Mouse (Mus musculus): ENCODE measurements around the gene Kif3a. TPM values are rescaled to one million over a fixed set of nuclear protein-coding genes. Genes with fewer than 3 reads are reported as not detected.
A peak's percentile ranks its signal among the peaks of the same experiment; 100 is the strongest.

The Kif3a gene
- polyA plus RNA-seq, 1 experiment: 4.5 TPM

DNA sequence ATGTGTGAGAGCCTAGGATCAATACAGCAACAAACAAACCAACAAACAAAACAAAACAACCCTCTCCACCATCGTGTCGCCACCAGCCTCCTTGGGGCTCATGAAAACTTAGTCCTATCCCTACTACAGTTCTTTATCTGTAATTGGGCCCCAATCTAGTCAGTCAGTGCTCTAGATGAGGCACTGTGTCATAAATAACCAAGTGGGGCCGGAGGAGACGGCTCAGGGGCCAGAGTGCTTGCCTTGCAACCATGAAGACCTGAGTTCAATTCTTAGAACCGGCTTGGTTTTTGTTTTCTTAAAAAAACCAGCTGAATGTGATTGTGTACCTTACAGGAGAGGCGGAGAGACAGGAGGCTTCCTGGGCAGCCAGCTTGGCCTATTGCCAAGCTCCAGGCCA is 48.0 kb downstream of the Kif3a start:
- H3K4me1 ChIP-seq (ENCODE audit: control insufficient read depth, insufficient read depth, low read length): no peaks in the 10 kb centered on the region

DNA sequence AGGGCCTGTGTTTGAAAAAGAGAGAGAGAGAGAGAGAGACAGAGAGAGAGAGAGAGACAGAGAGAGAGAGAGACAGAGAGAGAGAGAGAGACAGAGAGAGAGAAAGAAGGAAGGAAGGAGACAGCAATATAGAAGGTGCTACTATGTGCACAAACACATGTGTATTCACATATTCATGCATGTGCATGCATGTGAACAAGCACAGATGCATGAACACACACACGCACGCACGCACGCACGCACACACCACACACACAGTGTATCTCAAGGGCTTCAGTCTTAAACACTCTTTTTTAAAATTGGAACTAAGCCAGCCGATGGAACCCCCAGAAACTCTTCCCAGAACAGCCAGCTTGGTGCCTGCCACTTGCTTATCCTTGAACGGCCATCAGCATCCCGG is 48.4 kb downstream of the Kif3a start:
- Histone ChIP-seq H3K4me3 (replicated peaks; ENCODE audit: control insufficient read depth, low read depth, low read length) (peak overlapping the region; percentile 53), H3K27ac (ENCODE audit: control insufficient read depth, insufficient read depth, low read depth, low read length, poor library complexity) (no peak overlapping the region), H3K4me1 (ENCODE audit: control insufficient read depth, insufficient read depth, low read length) (no peaks in the 10 kb centered on the region)
- TF ChIP-seq POLR2A (IDR thresholded peaks at IDR 0.05; ENCODE audit: borderline replicate concordance, control insufficient read depth, low read depth, low read length): no peak
- TF ChIP-seq CTCF (IDR thresholded peaks at IDR 0.05; ENCODE audit: control insufficient read depth, insufficient read depth, low read length): no peak
- 83% methylated on average over 8 of the region's 8 CpGs for WGBS

More for the DNA sequence above, 48.0 kb downstream of the Kif3a start:
- Histone ChIP-seq H3K27ac (ENCODE audit: control insufficient read depth, insufficient read depth, low read depth, low read length, poor library complexity) (no peak overlapping the region), H3K4me3 (replicated peaks; ENCODE audit: control insufficient read depth, low read depth, low read length) (no peak overlapping the region)
- TF ChIP-seq POLR2A (IDR thresholded peaks at IDR 0.05; ENCODE audit: borderline replicate concordance, control insufficient read depth, low read depth, low read length) (no peak), CTCF (IDR thresholded peaks at IDR 0.05; ENCODE audit: control insufficient read depth, insufficient read depth, low read length) (no peak)
- WGBS: 62% methylated on average over 6 of the region's 6 CpGs

DNA sequence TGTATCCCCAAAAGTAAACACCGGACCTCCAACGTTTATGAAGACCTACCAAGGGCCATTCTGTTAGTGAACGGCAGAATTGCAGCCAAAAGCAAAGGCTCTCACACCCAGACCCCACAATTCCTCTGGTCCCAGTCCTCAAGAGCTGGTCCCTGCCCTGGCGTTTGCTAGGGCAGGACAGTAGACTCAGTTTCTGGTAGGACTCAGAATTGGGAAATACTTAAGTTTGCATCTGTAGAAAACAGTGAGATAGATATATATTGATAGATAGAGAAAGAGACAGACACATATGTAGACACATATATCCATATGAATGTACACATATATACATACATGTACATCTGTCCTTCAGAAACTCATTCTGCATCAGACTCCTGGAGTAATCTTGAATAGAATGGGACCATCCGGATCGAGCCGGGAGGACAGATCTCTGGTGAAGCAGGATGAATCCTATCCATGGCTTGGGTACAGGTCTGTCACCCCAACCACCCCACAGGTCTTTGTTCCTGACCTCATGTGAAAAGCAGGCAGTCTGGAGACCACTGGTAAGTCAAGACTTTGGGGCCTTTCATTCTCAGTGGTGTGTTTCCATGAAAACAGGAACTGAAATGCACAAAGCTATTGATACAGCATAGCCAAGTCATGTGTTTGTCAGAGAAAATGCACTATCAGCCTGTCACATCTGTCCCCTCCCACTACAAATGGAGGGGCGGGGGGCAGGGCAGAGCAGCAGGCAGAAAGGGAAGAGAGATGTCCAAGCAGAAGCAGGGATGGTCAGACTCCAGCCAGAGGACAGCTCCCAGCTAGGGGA is 49.8 kb downstream of the Kif3a start:
- 59% methylated on average over 8 of the region's 8 CpGs for WGBS
- Histone ChIP-seq H3K27ac (ENCODE audit: control insufficient read depth, insufficient read depth, low read depth, low read length, poor library complexity) (0 out of 2 replicates have a peak overlapping the region, but pooled peaks have one; percentile 47), H3K4me1 (ENCODE audit: control insufficient read depth, insufficient read depth, low read length) (peaks cover under 1% of the 10 kb centered on the region; the same call in 1 of the 2 replicates), H3K4me3 (replicated peaks; ENCODE audit: control insufficient read depth, low read depth, low read length) (peak overlapping the region; percentile 51)
- TF ChIP-seq CTCF (IDR thresholded peaks at IDR 0.05; ENCODE audit: control insufficient read depth, insufficient read depth, low read length): no peak
- TF ChIP-seq POLR2A (IDR thresholded peaks at IDR 0.05; ENCODE audit: borderline replicate concordance, control insufficient read depth, low read depth, low read length): no peak

DNA sequence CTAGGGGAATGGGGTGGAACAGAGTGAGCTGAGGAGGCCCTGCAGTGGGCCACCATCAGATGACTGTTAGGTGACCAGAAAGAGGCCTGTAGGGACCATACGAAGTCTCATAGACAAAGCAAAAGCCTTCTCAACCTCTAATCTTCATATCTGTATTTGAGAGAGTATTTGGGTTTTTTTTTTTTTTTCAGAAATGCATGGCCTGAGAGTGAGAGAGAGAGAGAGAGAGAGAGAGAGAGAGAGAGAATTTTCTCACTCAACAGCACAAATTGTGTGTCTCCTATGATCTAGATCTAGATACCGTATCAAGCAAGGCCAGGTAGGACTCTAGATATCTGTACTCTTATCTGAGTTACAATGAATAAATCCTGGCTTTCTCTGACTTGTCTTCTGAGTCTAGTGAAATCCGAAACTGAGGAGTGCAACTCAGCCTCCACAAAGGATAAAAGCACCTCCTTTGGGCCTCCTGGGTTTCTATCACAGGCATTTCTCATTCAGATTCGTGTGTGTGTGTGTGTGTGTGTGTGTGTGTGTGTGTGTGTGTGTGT is 50.5 kb downstream of the Kif3a start:
- TF ChIP-seq POLR2A (IDR thresholded peaks at IDR 0.05; ENCODE audit: borderline replicate concordance, control insufficient read depth, low read depth, low read length): no peak
- no peak for TF ChIP-seq CTCF (IDR thresholded peaks at IDR 0.05; ENCODE audit: control insufficient read depth, insufficient read depth, low read length)
- 50% methylated on average over 4 of the region's 4 CpGs for WGBS

DNA sequence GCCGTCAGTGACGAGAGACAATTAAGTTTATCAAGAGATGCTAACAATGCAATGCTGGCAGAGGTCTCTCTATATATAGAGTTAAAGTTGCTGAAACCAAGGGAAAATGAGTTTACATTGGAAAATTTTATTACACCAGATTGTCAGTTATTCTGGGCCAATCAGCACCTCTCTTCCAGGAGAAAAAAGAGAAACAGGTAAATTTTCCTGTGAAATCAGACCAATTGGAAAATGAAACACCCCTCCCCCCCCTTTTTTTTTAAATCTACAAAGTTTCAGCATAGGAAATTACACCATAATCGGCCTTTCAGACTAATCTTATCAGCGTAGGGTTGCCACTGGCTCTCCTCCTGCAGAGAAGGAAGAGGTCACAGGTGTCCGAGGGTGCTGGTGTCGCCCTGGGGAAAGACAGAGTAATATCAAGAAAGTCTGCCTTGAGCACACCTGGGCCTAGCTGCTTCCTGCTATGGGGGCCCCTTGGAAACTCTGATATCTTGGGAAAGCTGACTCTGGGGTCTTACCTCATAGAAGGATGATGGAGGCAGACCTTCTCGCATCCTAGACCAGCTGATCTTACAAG is 51.5 kb downstream of the Kif3a start, which contains the start of gene Il4:
Gene Il4, minus strand, starts transcription at position 51 of the 580 bp plus-strand sequence.
- Histone ChIP-seq H3K4me1 (ENCODE audit: control insufficient read depth, insufficient read depth, low read length) (peaks cover 2% of the 10 kb centered on the region; the same call in 1 of the 2 replicates), H3K4me3 (replicated peaks; ENCODE audit: control insufficient read depth, low read depth, low read length) (no peak within 1 kb of the TSS), H3K27ac (ENCODE audit: control insufficient read depth, insufficient read depth, low read depth, low read length, poor library complexity) (no peak within 1 kb of the TSS)
- 35% methylated on average over 7 of the region's 7 CpGs for WGBS
- TF ChIP-seq POLR2A (IDR thresholded peaks at IDR 0.05; ENCODE audit: borderline replicate concordance, control insufficient read depth, low read depth, low read length): no peak
- TF ChIP-seq CTCF (IDR thresholded peaks at IDR 0.05; ENCODE audit: control insufficient read depth, insufficient read depth, low read length): no peak

More for the DNA sequence above, 50.5 kb downstream of the Kif3a start:
- peaks cover 2% of the 10 kb centered on the region; the same call in 1 of the 2 replicates for H3K4me1 ChIP-seq (ENCODE audit: control insufficient read depth, insufficient read depth, low read length)
- H3K27ac ChIP-seq (ENCODE audit: control insufficient read depth, insufficient read depth, low read depth, low read length, poor library complexity): no peak overlapping the region
- H3K4me3 ChIP-seq (replicated peaks; ENCODE audit: control insufficient read depth, low read depth, low read length): no peak overlapping the region

DNA sequence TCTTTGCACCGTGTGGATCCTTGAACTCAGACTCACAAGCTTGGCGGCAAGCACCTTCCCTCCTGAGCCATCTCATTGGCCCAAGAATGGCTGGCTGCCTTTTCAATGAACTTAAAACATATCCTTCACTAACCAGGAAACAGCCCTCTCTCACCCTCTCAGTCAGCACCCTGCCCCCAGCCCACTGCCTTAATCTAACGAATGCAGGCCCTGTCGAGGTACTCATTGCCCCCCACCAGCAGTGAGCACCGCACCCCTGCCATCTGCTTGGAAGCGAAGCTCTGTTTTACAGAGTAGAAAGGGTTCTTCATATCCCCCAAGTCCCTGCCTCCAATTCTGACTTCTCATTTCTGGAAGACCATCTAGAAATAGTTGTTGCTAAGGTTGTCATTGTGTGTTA is 52.2 kb downstream of the Kif3a start:
- Histone ChIP-seq H3K27ac (ENCODE audit: control insufficient read depth, insufficient read depth, low read depth, low read length, poor library complexity) (no peak overlapping the region), H3K4me1 (ENCODE audit: control insufficient read depth, insufficient read depth, low read length) (peaks cover 2% of the 10 kb centered on the region; the same call in 1 of the 2 replicates), H3K4me3 (replicated peaks; ENCODE audit: control insufficient read depth, low read depth, low read length) (no peak overlapping the region)
- TF ChIP-seq POLR2A (IDR thresholded peaks at IDR 0.05; ENCODE audit: borderline replicate concordance, control insufficient read depth, low read depth, low read length): no peak
- no peak for TF ChIP-seq CTCF (IDR thresholded peaks at IDR 0.05; ENCODE audit: control insufficient read depth, insufficient read depth, low read length)
- 60% methylated on average over 6 of the region's 6 CpGs for WGBS

DNA sequence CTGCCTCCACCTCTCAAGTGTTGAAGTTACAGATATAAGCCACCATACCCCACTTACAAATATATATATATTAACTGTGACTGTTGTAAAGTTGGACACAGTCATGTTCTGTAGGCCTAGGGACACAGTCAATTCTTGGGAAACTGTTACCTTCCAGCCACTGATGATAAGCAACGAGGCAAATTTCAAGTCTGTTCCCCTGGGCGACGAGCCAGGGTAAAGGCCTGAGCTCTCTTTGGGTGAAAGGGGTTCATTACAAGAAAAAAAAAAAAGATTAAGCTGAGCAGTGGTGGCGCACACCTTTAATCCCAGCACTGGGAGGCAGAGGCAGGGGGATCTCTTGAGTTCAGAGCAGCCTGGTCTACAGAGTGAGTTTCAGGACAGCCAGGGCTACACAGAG is 52.9 kb downstream of the Kif3a start:
- no peak for TF ChIP-seq POLR2A (IDR thresholded peaks at IDR 0.05; ENCODE audit: borderline replicate concordance, control insufficient read depth, low read depth, low read length)
- no peak for TF ChIP-seq CTCF (IDR thresholded peaks at IDR 0.05; ENCODE audit: control insufficient read depth, insufficient read depth, low read length)
- Histone ChIP-seq H3K27ac (ENCODE audit: control insufficient read depth, insufficient read depth, low read depth, low read length, poor library complexity) (no peak overlapping the region), H3K4me1 (ENCODE audit: control insufficient read depth, insufficient read depth, low read length) (peaks cover 2% of the 10 kb centered on the region; the same call in 1 of the 2 replicates), H3K4me3 (replicated peaks; ENCODE audit: control insufficient read depth, low read depth, low read length) (no peak overlapping the region)
- 61% methylated on average over 4 of the region's 4 CpGs for WGBS

All from bone marrow, adult 2 months (tissue).